Mouse (Mus musculus): ENCODE data around the gene Cd1d1. TPM values are rescaled to one million over a fixed set of nuclear protein-coding genes. Genes with fewer than 3 reads are reported as not detected.
A peak's percentile ranks its signal among the peaks of the same experiment; 100 is the strongest.
"Not testable (repeated sequence)": the region's sequence is repeated elsewhere in the genome, so short reads cannot be mapped to it uniquely, and the experiment has no call there.

Cd1d1 gene
- polyA plus RNA-seq, 1 experiment from 2014 or later, result 50.0 TPM

DNA sequence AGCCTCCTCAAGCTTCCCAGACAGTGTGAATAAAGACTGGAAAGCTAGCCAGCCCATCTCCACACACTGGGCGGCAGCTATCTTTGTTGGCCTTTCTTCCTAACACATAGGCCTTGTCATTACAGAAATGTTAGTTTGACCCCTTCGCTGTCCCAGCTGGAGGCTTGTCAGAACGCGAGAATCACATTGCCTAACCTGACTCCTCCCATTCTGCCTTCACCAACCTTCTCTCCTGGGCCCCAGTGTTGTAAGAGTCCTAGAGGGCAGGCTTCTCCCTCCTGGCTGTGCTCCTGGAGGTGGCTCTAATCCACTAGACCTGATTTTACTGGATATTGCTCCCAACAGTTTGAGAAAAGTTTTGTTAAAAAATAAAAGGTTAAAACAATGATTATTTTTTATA, 1.4 kb upstream of the Cd1d1 start:
- Histone ChIP-seq H3K4me3 (no peak overlapping the region), H3K9me3 (replicated peaks) (no peaks in the 10 kb centered on the region), H3K27ac (ENCODE audit: poor library complexity, severe bottlenecking) (no peak overlapping the region), H3K4me1 (replicated peaks) (peaks cover 10% of the 10 kb centered on the region), H3K36me3 (no peaks in the 10 kb centered on the region), H3K4me2 (no peak overlapping the region), H3K9ac (no peak overlapping the region), H3K27me3 (replicated peaks) (no peaks in the 10 kb centered on the region)
- WGBS, result 24% methylated on average over 4 of the region's 4 CpGs
- ATAC-seq (ENCODE audit: insufficient number of reproducible peaks, low FRiP score), result no peak

DNA sequence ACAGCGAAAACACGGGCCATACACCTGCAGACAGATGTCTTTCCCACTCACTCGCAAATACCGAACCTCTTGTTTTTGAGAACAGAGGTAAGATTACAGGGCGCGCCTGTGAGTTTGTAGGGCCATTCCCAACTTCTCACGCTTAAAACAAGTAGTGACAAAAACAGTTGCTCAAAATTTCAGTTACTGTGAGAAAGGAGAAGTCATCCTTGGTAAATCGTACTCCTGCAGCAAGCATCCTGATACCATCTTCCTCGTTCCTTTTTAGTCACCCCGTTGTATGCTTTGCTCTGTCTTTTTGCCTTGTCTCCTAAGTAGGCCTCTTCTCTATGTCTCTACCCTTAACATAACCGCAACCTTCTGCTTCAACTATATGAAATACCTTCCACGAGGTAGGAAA, 810 bp upstream of the Cd1d1 start:
- H3K4me3 ChIP-seq, result no peak overlapping the region
- no peak overlapping the region for H3K4me2 ChIP-seq
- no peaks in the 10 kb centered on the region for H3K27me3 ChIP-seq (replicated peaks)
- no peak for ATAC-seq (ENCODE audit: insufficient number of reproducible peaks, low FRiP score)
- no peaks in the 10 kb centered on the region for H3K36me3 ChIP-seq
- no peak overlapping the region for H3K27ac ChIP-seq (ENCODE audit: poor library complexity, severe bottlenecking)
- peaks cover 10% of the 10 kb centered on the region for H3K4me1 ChIP-seq (replicated peaks)
- no peak overlapping the region for H3K9ac ChIP-seq
- no peaks in the 10 kb centered on the region for H3K9me3 ChIP-seq (replicated peaks)
- WGBS, result 82% methylated on average over 12 of the region's 12 CpGs

DNA sequence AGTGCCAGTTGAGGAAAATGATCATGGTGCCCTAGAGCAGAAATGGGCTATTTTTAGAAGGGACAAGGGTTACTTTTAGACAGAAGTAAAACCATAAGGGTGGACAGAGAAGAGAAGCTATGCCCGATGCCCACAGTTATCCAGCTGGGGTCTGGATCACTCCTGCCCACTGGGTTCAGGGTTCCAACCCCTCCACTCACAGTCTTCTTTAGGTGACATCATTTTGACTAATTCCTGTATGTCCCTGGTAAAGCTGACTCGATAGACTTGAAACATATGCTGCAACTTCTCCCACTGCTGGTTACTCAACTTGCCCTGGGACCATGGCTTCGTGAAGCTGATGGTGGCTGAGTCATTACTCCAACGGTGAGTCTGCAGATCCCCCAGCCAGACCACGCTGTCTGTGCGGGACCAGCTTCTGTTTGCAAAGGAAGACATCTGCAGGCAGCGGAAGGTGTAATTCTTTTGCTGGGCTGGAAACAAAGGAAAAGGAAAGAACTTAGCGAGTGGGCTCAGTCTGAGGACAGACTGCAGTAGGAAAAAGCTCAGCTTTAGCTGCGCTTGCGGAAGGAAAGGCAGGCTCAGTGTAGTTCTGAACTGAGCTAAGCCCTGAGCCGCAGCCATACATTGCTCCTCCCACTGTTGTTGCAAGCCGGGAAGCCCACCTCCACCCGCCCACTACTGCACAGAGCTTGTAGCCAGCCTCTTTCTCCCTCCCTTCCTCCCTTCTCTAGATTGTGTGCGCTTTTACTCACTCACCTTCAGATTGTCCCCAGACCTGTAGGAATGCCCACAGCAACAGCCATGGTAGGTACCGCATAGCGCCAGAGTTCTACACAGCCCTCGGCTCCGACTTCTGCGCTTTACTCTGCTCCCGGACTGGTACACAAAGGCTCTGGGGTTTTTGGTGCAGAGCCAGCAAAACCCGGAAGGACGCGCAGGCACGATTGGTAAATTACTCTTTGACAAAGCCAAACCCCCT, 517 bp downstream of the Cd1d1 start:
- peak overlapping the region; percentile 79 for H3K9ac ChIP-seq
- H3K27me3 ChIP-seq (replicated peaks); H3K36me3 ChIP-seq; H3K9me3 ChIP-seq (replicated peaks): not testable (repeated sequence)
- H3K4me1 ChIP-seq (replicated peaks), result peaks cover 11% of the 10 kb centered on the region
- 6% methylated on average over 24 of the region's 24 CpGs for WGBS
- ATAC-seq (ENCODE audit: insufficient number of reproducible peaks, low FRiP score), result peak; percentile 93
- peak overlapping the region; percentile 65 for H3K4me3 ChIP-seq
- H3K4me2 ChIP-seq, result peak overlapping the region; percentile 70
- H3K27ac ChIP-seq (ENCODE audit: poor library complexity, severe bottlenecking), result peak overlapping the region; percentile 88

DNA sequence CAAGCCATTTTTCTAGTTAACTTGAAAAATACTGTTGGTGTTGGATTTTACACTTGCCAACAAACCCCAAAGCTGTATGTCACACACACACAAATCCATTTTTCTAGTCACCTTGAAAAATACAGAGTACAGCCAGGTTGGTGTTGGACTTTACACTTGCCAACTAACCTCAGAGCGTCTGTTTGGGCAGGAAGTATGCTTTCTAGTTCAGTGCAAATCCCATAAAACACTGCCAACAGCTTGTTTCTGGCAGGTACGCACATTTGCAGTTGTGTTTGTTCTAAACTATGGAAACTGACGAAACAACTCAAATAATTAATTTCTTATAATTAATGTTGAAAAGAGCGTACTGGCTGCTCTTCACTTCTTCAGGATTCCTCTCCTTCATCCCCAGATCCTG, 3.1 kb downstream of the Cd1d1 start:
- no peak overlapping the region for H3K9ac ChIP-seq
- H3K27me3 ChIP-seq (replicated peaks), result no peaks in the 10 kb centered on the region
- WGBS, result 83% methylated on average over 4 of the region's 4 CpGs
- H3K9me3 ChIP-seq (replicated peaks), result peaks cover 4% of the 10 kb centered on the region; the same call in 1 of the 2 replicates
- no peak overlapping the region for H3K4me3 ChIP-seq
- no peaks in the 10 kb centered on the region for H3K36me3 ChIP-seq
- peaks cover 11% of the 10 kb centered on the region for H3K4me1 ChIP-seq (replicated peaks)
- no peak overlapping the region for H3K27ac ChIP-seq (ENCODE audit: poor library complexity, severe bottlenecking)
- no peak for ATAC-seq (ENCODE audit: insufficient number of reproducible peaks, low FRiP score)
- no peak overlapping the region for H3K4me2 ChIP-seq

DNA sequence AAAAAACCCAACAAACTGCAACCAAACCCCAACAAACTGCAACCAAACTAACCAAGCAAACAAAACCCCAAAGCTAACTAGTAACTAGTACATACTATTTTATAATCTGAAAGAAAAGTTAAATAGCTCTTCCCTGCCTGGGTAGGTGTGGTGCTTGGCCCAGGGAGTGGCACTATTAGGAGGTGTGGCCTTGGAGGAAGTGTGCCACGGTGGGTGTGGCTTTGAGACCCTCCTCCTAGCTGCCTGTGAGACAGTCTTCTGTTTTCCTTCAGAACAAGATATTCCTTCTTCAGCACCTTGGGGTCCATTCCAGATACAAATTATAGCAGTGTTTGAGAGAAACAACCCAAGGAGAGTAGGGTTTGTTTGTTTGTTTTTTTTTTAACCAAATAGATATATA, 3.9 kb downstream of the Cd1d1 start:
- no peaks in the 10 kb centered on the region for H3K27me3 ChIP-seq (replicated peaks)
- no peaks in the 10 kb centered on the region for H3K36me3 ChIP-seq
- WGBS, result 53% methylated on average over 1 of the region's 1 CpGs
- H3K9ac ChIP-seq, result no peak overlapping the region
- no peak for ATAC-seq (ENCODE audit: insufficient number of reproducible peaks, low FRiP score)
- H3K4me2 ChIP-seq, result no peak overlapping the region
- H3K4me1 ChIP-seq (replicated peaks), result peaks cover 7% of the 10 kb centered on the region
- no peak overlapping the region for H3K27ac ChIP-seq (ENCODE audit: poor library complexity, severe bottlenecking)
- peaks cover 4% of the 10 kb centered on the region; the same call in 1 of the 2 replicates for H3K9me3 ChIP-seq (replicated peaks)
- H3K4me3 ChIP-seq, result no peak overlapping the region

DNA sequence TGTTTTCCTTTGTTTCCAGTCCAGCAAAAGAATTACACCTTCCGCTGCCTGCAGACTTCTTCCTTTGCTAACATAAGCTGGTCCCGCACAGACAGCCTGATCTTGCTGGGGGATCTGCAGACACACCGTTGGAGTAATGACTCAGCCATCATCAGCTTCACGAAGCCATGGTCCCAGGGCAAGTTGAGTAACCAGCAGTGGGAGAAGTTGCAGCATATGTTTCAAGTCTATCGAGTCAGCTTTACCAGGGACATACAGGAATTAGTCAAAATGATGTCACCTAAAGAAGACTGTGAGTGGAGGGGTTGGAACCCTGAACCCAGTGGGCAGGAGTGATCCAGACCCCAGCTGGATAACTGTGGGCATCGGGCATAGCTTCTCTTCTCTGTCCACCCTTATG, 12.3 kb downstream of the Cd1d1 start:
- not testable (repeated sequence) for H3K4me1 ChIP-seq (replicated peaks)
- H3K4me3 ChIP-seq, result peak overlapping the region; percentile 48

DNA sequence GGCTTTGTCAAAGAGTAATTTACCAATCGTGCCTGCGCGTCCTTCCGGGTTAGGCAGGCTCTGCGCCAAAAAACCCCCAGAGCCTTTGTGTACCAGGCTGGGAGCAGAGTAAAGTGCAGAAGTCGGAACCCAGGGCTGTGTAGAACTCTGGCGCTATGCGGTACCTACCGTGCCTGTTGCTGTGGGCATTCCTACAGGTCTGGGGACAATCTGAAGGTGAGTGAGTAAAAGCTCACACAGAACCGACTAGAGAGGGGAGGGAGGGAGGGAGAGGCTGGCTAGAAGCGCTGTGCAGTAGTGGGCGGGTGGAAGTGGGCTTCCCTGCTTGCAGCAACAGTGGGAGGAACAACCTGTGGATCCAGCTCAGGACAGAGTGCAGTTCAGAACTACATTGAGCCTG, 12.8 kb downstream of the Cd1d1 start:
- H3K9ac ChIP-seq, result peak overlapping the region; percentile 69
- H3K4me1 ChIP-seq (replicated peaks), result no peaks in the 10 kb centered on the region
- 27% methylated on average over 12 of the region's 12 CpGs for WGBS
- H3K4me3 ChIP-seq, result peak overlapping the region; percentile 48
- no peaks in the 10 kb centered on the region for H3K9me3 ChIP-seq (replicated peaks)
- 0 out of 2 replicates have a peak overlapping the region, but pooled peaks have one; percentile 21 for H3K27ac ChIP-seq (ENCODE audit: poor library complexity, severe bottlenecking)
- peak overlapping the region; percentile 70 for H3K4me2 ChIP-seq
- peak; percentile 68; the same call in 1 of the 2 replicates for ATAC-seq (ENCODE audit: insufficient number of reproducible peaks, low FRiP score)
- H3K27me3 ChIP-seq (replicated peaks), result no peaks in the 10 kb centered on the region
- no peaks in the 10 kb centered on the region for H3K36me3 ChIP-seq

More for the DNA sequence above, 12.3 kb downstream of the Cd1d1 start:
- H3K36me3 ChIP-seq; H3K27me3 ChIP-seq (replicated peaks); H3K9me3 ChIP-seq (replicated peaks); H3K27ac ChIP-seq (ENCODE audit: poor library complexity, severe bottlenecking); ATAC-seq (ENCODE audit: insufficient number of reproducible peaks, low FRiP score): not testable (repeated sequence)
- H3K9ac ChIP-seq, result peak overlapping the region; percentile 69; the same call in 1 of the 2 replicates
- 43% methylated on average over 6 of the region's 6 CpGs for WGBS
- peak overlapping the region; percentile 70 for H3K4me2 ChIP-seq

DNA sequence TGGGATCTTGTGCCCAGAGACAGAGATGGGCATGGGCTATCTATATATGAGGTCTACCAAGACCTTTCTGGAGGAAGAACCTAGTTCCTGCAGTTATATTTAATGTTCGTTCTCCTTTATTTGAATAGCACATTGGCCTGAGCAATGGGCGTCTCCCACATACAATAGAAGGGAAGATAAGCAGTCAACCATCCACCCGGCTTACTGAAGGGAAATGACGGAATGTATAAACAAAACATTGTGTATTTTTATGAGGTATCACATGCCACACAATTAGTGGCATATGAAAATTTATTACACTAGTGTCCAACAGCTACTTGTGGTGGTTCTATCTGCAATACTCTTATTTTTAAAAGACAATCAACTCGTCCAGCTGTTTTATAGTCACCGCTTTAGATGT, 15.9 kb downstream of the Cd1d1 start:
- ATAC-seq (ENCODE audit: insufficient number of reproducible peaks, low FRiP score), result no peak

DNA sequence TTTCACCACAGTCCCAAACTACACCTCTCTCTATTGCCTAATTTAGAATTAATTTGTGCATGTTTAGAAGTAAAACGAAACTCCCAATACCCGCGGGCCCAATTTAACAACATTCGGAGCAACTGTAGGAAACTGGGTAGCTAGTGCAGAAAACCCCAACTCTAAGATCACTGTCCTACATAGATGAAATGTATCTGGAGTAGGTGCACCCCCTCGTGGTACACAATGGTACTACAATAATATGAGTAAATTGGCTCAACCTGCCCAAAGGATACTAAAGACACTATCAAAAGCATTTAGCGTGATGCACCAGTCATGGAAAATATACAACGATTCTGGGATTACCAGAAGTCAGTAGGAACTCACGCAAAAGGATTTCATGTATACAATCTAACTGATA, 22.7 kb downstream of the Cd1d1 start:
- H3K27ac ChIP-seq (ENCODE audit: poor library complexity, severe bottlenecking), result no peak overlapping the region
- H3K4me3 ChIP-seq, result no peak overlapping the region
- WGBS, result 14% methylated on average over 8 of the region's 8 CpGs
- no peaks in the 10 kb centered on the region; the same call in 1 of the 2 replicates for H3K9me3 ChIP-seq (replicated peaks)
- H3K4me2 ChIP-seq, result no peak overlapping the region
- H3K9ac ChIP-seq, result no peak overlapping the region
- H3K4me1 ChIP-seq (replicated peaks), result no peaks in the 10 kb centered on the region
- H3K27me3 ChIP-seq (replicated peaks), result no peaks in the 10 kb centered on the region
- H3K36me3 ChIP-seq, result no peaks in the 10 kb centered on the region
- ATAC-seq (ENCODE audit: insufficient number of reproducible peaks, low FRiP score), result no peak

More for the DNA sequence above, 15.9 kb downstream of the Cd1d1 start:
- Histone ChIP-seq H3K27me3 (replicated peaks) (no peaks in the 10 kb centered on the region), H3K4me3 (no peak overlapping the region), H3K36me3 (no peaks in the 10 kb centered on the region), H3K9ac (no peak overlapping the region), H3K4me1 (replicated peaks) (no peaks in the 10 kb centered on the region), H3K27ac (ENCODE audit: poor library complexity, severe bottlenecking) (no peak overlapping the region), H3K9me3 (replicated peaks) (no peaks in the 10 kb centered on the region; the same call in 1 of the 2 replicates), H3K4me2 (no peak overlapping the region)
- WGBS, result 69% methylated on average over 6 of the region's 6 CpGs

DNA sequence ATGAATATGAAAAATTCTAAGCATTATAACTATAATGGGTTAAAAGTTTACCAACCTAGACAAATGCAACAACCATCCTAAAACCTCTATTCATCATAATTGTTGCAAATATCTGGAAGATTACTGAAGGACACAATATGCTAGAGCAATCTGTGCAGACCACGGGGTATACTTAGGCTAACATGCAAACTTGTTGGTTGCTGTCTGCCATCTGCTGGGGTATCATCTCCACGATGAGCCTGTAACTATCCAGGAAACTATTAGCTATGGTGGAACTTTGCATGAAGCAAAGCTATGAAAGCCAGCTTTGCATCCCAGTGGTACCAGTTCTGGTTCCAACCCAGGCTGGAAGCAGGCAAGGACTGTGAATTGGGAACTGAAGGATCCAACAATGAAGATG, 24.1 kb downstream of the Cd1d1 start:
- no peak overlapping the region for H3K4me2 ChIP-seq
- H3K9ac ChIP-seq, result no peak overlapping the region
- no peaks in the 10 kb centered on the region for H3K36me3 ChIP-seq
- no peaks in the 10 kb centered on the region for H3K27me3 ChIP-seq (replicated peaks)
- H3K4me1 ChIP-seq (replicated peaks), result no peaks in the 10 kb centered on the region
- no peak for ATAC-seq (ENCODE audit: insufficient number of reproducible peaks, low FRiP score)
- WGBS, result 61% methylated on average over 2 of the region's 2 CpGs
- H3K4me3 ChIP-seq, result no peak overlapping the region
- H3K9me3 ChIP-seq (replicated peaks), result no peaks in the 10 kb centered on the region
- no peak overlapping the region for H3K27ac ChIP-seq (ENCODE audit: poor library complexity, severe bottlenecking)

DNA sequence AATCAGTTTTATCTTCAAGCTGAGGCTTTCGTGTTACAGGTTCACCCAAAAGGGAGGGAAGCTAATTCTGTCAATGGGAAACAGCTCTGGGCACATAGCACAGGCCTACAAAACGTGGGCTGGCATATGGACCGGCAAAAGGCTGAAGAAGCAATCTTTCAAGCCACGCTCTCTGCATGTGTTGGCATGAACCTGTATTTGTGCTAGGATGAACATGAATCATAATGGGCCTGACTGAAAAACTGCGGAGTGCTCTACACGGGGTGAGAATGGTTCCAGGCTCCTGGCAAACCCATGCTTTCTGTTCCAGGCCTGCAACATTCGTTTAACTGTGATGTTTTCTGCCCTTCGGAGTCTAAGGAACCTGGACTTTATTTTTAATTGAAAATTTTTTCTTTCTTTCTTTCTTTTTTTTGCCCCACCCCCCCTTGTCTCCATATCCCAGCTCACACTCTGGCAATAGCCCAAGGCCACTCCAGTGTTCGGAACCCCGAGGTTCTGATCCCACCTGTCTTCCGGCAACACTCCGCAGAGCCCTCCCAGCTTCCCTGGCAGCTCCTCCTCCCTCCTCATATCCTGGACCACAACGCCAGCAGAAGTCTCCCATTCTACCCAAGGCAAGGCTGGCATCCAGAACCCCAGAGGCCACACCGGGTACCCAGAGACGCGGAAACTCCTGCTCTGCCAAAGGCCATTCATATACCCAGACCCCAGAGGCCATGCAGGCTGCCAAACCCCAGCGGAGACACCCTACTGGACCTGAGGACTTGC, 36.4 kb downstream of the Cd1d1 start:
- H3K27me3 ChIP-seq (replicated peaks), result no peaks in the 10 kb centered on the region
- H3K9ac ChIP-seq, result no peak overlapping the region
- H3K4me2 ChIP-seq, result no peak overlapping the region
- H3K27ac ChIP-seq (ENCODE audit: poor library complexity, severe bottlenecking), result no peak overlapping the region
- no peak for ATAC-seq (ENCODE audit: insufficient number of reproducible peaks, low FRiP score)
- H3K4me3 ChIP-seq, result no peak overlapping the region
- H3K9me3 ChIP-seq (replicated peaks), result no peaks in the 10 kb centered on the region
- no peaks in the 10 kb centered on the region for H3K4me1 ChIP-seq (replicated peaks)
- WGBS, result 81% methylated on average over 17 of the region's 17 CpGs
- no peaks in the 10 kb centered on the region for H3K36me3 ChIP-seq

All from heart, embryonic 12.5 days (tissue).